Mouse (Mus musculus) right cerebral cortex, postnatal 36 days (tissue): ENCODE data around the gene Nrn1.

ENCODE experiments used
- DNase-seq, 2 experiments: peaks; one replicate each; pipeline ENCODE4 v3.0.0; 2022; ENCODE audit warnings: low spot score in 2 of 2, mixed read lengths in 1 of 2

The Nrn1 gene

DNA sequence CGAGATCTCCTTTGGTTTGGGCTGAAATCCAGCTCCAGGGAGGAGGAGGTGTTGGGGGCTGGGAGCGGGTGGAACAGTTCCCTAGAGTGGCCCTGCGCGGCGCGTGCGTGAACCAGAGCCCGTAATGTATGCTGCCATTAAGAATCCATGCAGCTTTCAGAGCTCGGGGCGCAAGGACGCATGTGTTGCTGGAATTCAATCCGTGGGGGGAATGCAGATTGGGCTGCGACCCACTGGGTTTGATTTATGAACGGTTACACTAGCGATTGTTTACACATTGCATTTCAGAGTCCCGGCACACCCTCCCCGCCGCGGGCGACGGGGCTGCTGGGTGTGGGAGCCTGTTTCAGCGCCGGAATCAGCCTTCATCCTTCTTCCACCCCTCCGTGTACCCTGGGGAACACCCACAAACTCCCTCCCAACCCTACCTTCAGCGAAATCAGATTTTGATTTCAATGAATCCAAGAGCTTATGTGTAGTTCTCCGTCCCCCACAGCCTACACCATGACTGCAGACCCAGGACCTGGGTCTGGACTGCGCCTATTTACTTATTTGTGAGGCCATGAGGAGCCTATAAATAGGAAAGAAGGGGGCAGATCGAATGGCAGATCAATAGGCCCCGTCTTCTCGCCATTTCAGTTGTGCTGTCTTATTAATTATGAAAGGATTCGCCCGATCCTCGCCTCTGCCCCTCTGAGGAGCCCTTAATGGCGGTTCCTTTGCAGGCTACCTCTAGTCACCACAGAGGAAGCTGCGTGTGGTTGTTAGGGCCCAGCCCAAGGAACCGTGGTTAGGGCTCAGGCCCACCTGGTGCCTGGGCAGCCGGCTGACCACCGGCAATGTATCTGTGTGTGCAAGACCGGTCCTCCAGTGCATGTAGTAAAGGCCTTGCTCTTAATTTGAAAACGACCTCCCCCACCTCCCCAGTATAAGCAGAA is 10.1 kb downstream of the Nrn1 start:
- peak; percentile 60 to 65 for DNase-seq

DNA sequence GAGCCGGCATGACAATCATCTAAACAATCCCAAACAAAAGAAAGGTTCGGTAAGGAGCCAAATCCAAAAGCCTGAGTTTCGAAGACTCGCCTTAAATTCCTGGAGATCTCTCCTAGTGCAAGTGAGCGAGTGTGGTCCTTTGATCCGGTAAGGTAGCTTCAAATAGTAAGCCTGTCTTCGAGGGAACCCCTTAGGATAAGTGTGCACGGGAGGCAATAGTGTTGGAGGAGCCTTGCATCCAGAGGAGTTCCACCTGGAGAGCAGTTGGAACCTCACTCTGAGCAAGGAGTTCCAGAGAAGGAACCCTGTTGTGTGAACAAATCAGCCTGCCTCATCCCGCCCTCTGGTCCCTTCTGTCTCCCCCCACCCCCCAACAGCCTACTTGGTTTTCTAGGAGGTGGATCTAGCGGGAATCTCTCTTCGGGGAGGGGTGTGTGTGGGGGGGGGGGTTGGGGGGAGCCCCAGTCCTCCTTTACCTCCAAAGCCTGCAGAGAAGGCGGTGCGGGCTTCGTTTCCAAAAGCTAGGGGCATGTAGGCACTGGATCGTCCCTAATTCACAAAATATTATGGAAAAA is 11.1 kb downstream of the Nrn1 start:
- DNase-seq: no peak

GRCm38 (mm10) chr13:36722309-36722708 is 12.6 kb downstream of the Nrn1 start:
- no peak for DNase-seq

DNA sequence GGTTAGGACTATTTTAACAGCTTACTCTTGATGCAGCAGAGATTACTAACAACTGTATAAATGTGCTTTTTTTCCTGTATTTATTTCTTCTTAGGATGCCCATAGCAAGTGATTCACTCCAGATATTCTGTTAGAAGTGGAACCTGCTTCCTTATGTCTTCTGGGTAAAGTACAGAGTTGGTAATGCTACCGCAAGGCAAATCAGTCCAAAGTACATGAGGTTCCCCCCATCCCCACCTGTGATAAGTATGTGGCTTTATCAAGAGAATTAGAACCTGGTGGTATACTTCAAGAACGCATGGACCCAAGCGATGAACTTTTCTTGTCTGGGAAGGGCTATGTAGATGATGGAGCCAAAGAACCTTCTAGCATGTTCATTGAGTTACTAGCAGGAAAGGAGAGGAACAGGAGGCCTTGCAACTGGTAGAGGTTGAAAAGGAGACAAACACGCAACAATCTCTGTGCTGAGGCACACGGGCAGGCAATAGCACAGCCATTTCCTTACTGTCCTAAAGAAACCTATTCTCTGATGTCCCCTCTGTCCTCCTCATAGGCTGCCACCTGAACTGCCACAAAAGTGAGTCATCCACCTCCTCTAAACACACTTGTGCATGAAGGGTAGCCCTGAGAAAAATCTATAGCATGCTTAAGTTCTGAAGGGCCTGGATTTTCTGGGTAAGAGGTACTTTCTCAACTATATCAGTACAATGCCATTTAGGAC is 14.5 kb downstream of the Nrn1 start:
- DNase-seq: no peak

DNA sequence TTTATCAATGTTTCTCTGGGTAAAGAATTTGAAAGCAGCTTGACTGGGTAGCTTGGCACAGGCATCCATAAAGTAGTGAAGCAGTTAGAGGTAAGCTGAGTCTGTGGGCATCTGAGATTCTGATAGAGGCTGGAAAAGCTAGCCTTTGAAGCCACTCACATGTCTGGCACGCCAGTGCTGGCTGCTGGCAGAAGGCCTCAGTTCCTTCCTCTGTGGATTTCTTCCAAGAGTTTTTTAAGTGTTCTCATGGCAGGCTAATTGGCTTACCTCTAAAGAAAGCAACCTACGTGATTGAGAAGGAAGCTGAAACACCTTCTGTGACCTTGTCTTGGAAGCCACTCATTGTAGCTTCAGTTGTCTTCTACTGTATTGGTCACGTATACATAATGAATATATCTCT is 17.6 kb downstream of the Nrn1 start:
- DNase-seq: no peak

DNA sequence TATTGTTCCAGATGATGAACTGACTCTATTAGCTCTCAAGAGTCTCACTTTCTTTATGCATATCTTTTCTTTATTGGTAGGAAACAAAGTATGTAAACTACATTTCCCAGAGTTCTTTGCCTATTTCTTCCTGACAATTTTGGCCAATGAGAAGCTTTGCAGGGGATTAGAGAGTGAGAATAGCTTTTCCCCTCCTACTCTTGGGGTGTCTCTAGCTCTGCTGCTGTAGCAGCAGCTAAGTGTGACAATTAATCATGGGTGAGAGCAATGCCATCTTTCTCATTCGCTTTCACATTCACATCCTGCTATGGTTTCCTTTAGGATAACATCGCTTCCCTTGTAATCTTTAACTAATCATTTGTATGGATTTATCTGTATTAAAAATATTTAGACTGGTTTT is 18.2 kb downstream of the Nrn1 start:
- DNase-seq: no peak

DNA sequence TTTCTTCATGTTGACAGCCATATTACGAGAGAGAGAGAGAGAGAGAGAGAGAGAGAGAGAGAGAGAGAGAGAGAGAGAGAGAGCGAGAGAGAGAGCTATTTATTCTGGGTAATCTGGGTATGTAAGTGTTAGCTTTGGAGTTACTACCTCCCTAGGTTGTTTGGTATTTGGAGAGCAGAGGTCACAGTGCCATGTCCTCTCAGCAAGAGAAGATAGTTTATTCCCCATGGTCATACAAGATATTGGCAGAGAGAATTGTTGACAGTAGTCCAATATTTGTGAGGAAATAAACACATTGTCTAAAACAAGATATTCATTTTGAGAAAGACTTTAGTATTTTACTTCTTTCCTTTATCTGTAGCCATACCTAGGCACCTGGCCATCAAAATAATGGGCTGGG is 20.8 kb downstream of the Nrn1 start:
- no peak for DNase-seq

- DNase-seq: no peak
These were observed 27.7 kb downstream of the Nrn1 start for GRCm38 (mm10) chr13:36707088-36707690.

DNA sequence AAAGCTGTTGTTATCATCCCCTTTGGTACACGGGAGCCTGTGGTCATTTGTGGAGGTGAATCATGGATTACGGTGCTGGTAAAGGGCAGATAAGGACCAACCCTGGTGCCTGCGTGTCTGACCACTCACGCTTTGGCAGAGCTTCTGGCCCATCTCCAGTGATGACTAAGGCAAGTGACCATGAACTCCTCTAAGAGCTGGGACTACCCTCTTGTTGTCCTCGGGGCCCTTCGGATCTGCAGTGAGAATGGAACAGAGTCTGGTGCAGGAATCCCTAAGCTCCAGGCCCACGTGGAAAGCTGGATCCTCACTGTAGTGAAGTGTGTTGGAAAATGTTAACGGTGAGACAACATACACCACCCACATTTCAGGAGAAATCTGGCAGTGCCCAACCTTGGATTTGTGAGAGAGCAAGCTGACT is 38.6 kb downstream of the Nrn1 start:
- DNase-seq: peak; percentile 44 to 52

- DNase-seq: peak; percentile 18 to 20
These were observed 39.3 kb downstream of the Nrn1 start for GRCm38 (mm10) chr13:36695516-36696201.

- DNase-seq: no peak
These were observed 51.4 kb downstream of the Nrn1 start for GRCm38 (mm10) chr13:36683581-36683980.

DNA sequence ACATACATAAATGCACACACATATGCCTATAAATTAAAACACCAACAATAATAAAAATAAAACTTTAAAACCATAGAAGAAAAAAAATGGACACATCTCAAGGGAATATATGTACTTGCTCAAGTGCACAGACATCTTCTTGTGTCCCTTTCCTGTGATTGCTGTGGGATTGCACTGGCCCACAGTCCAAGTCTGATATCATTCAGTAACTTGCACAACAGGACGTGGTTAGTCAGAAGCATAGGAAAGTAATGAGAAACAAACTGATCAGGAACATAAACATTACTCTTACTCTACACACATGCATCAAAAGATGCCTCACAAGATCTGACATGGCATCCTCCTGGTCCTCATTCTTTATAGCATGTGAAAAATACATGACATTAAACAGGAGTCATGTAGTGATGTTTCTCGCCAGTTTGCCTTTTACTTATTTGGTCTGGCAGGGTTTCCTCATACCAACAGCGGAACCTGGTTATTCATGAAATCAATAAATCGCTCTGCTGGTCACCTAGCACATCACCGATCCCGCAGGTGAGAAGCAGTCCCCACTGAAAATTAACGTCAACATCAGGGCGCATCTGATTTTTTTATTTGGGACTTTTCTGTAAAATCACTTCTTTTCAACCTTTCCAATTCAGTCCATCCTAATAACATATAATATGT is 54.1 kb downstream of the Nrn1 start:
- DNase-seq: no peak

- no peak for DNase-seq
These were observed 55.6 kb downstream of the Nrn1 start for GRCm38 (mm10) chr13:36679345-36679744.
